In the genomic region with DNA sequence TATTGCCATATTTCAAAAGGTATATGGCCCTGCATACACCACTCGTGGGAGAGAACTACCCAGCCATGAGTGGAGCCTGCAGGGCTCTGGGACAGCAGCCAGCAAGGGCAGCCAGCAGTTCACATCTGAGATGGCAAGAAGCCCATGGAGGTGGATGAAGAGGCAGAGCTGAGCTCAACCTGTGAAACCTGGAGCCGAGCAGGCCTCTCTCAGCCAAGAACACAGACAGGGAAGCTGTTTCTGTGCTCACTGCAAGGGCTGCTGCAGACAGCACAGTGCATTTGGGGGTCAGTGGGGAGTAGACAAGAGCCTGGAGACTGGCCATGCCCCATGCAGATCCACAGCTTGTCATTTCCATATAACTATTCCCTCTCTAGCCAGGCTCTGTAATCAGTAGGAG, we compare ENCODE assay signal across 12 mouse cellular contexts.
DNase-seq lines count a peak whose midpoint lies in the region; ATAC-seq lines count a peak whose summit lies in the region.
"Had no signal": no experiment of that assay in that cellular context is flagged by ENCODE, and none has a peak within 500 bp of the region (broad histone marks: within the 10 kb centered on the region; RNA-seq: fewer than 3 reads in every experiment).

No protein-coding gene starts in this region.

- no peaks in the 10 kb centered on the region for H3K36me3 ChIP-seq in embryonic facial prominence, embryonic 14.5 days (ENCODE audit: control insufficient read depth, insufficient read depth, low read length)
- H3K36me3 ChIP-seq in embryonic facial prominence, embryonic 10.5 days (replicated peaks), result no peaks in the 10 kb centered on the region
- H3K36me3 ChIP-seq in kidney, embryonic 15.5 days, result no peaks in the 10 kb centered on the region
- H3K36me3 ChIP-seq: embryonic facial prominence, embryonic 15.5 days; heart, embryonic 10.5 days; lung, embryonic 15.5 days; midbrain, embryonic 12.5 days had no signal

- no peak overlapping the region for H3K9ac ChIP-seq in embryonic facial prominence, embryonic 14.5 days (ENCODE audit: low read depth, low read length)
- H3K9ac ChIP-seq in kidney, embryonic 15.5 days, result no peak overlapping the region
- H3K9ac ChIP-seq: embryonic facial prominence, embryonic 15.5 days; lung, embryonic 15.5 days; midbrain, embryonic 12.5 days had no signal

- no peak overlapping the region for H3K4me2 ChIP-seq in embryonic facial prominence, embryonic 14.5 days (ENCODE audit: low read depth, low read length)
- no peak overlapping the region for H3K4me2 ChIP-seq in kidney, embryonic 15.5 days
- H3K4me2 ChIP-seq: embryonic facial prominence, embryonic 15.5 days; lung, embryonic 15.5 days; midbrain, embryonic 12.5 days had no signal

- H3K4me1 ChIP-seq in embryonic facial prominence, embryonic 14.5 days (ENCODE audit: control insufficient read depth, insufficient read depth, low read length), result peaks cover 4% of the 10 kb centered on the region; the same call in 1 of the 2 replicates
- H3K4me1 ChIP-seq in embryonic facial prominence, embryonic 10.5 days, result no peaks in the 10 kb centered on the region
- no peaks in the 10 kb centered on the region for H3K4me1 ChIP-seq in kidney, embryonic 15.5 days
- H3K4me1 ChIP-seq: embryonic facial prominence, embryonic 15.5 days; heart, embryonic 10.5 days; lung, embryonic 15.5 days; midbrain, embryonic 12.5 days had no signal

- no peaks in the 10 kb centered on the region for H3K9me3 ChIP-seq in embryonic facial prominence, embryonic 14.5 days (ENCODE audit: control insufficient read depth, low read length)
- no peaks in the 10 kb centered on the region for H3K9me3 ChIP-seq in embryonic facial prominence, embryonic 10.5 days
- no peaks in the 10 kb centered on the region for H3K9me3 ChIP-seq in kidney, embryonic 15.5 days (replicated peaks)
- H3K9me3 ChIP-seq: embryonic facial prominence, embryonic 15.5 days; heart, embryonic 10.5 days; lung, embryonic 15.5 days; midbrain, embryonic 12.5 days had no signal

- H3K27me3 ChIP-seq in embryonic facial prominence, embryonic 14.5 days (replicated peaks; ENCODE audit: control insufficient read depth, insufficient read depth, low read length), result no peaks in the 10 kb centered on the region
- no peaks in the 10 kb centered on the region for H3K27me3 ChIP-seq in embryonic facial prominence, embryonic 10.5 days (replicated peaks; ENCODE audit: low read depth, poor library complexity, severe bottlenecking)
- H3K27me3 ChIP-seq in kidney, embryonic 15.5 days, result no peaks in the 10 kb centered on the region
- H3K27me3 ChIP-seq: embryonic facial prominence, embryonic 15.5 days; lung, embryonic 15.5 days; midbrain, embryonic 12.5 days had no signal

- WGBS in embryonic facial prominence, embryonic 14.5 days, result 40% methylated on average over 2 of the region's 2 CpGs
- 84% methylated on average over 2 of the region's 2 CpGs for WGBS in embryonic facial prominence, embryonic 10.5 days
- 52% methylated on average over 2 of the region's 2 CpGs for WGBS in kidney, embryonic 15.5 days

- no peak overlapping the region for H3K27ac ChIP-seq in embryonic facial prominence, embryonic 14.5 days (replicated peaks; ENCODE audit: low read depth, low read length)
- H3K27ac ChIP-seq in embryonic facial prominence, embryonic 10.5 days (replicated peaks), result no peak overlapping the region
- no peak overlapping the region for H3K27ac ChIP-seq in kidney, embryonic 15.5 days
- H3K27ac ChIP-seq: embryonic facial prominence, embryonic 15.5 days; heart, embryonic 10.5 days; lung, embryonic 15.5 days; midbrain, embryonic 12.5 days had no signal

- ATAC-seq in embryonic facial prominence, embryonic 14.5 days (ENCODE audit: low read depth), result 0 out of 2 replicates have a peak, but pooled peaks have one; percentile 30
- no peak for ATAC-seq in kidney, embryonic 15.5 days (replicated peaks; ENCODE audit: low FRiP score)

- peak; percentile 42 for DNase-seq in embryonic facial prominence, embryonic 14.5 days (ENCODE audit: low spot score)
- no peak for DNase-seq in embryonic facial prominence, embryonic 10.5 days (ENCODE audit: low spot score)
- peak; percentile 15 to 46 for DNase-seq in kidney, adult 8-10 months
- DNase-seq in brain, adult 2 months (ENCODE audit: low read depth, low spot score), result peak; percentile 14
- DNase-seq in kidney, postnatal 14 days, result peak; percentile 14
- no peak for DNase-seq in embryo, embryonic 11 days
- DNase-seq in urinary bladder, postnatal 10 days (ENCODE audit: low spot score), result no peak

- no peak overlapping the region for H3K4me3 ChIP-seq in embryonic facial prominence, embryonic 14.5 days (ENCODE audit: low read depth, low read length)
- H3K4me3 ChIP-seq in embryonic facial prominence, embryonic 10.5 days, result no peak overlapping the region
- no peak overlapping the region for H3K4me3 ChIP-seq in kidney, embryonic 15.5 days (replicated peaks)
- H3K4me3 ChIP-seq: embryonic facial prominence, embryonic 15.5 days; heart, embryonic 10.5 days; lung, embryonic 15.5 days; midbrain, embryonic 12.5 days had no signal

Comparison
In these comparisons a context has a peak if more than half of its experiments do, and no peak if none do; other contexts are left out.
1. DNase-seq: peak in embryonic facial prominence, embryonic 14.5 days (single experiment), kidney, adult 8-10 months (2 of 2), brain, adult 2 months (single experiment) and kidney, postnatal 14 days (single experiment); none in embryonic facial prominence, embryonic 10.5 days (single experiment), embryo, embryonic 11 days (single experiment) and urinary bladder, postnatal 10 days (single experiment).